Mouse (Mus musculus): ENCODE data around the gene Zc3h14.

Zc3h14 gene

DNA sequence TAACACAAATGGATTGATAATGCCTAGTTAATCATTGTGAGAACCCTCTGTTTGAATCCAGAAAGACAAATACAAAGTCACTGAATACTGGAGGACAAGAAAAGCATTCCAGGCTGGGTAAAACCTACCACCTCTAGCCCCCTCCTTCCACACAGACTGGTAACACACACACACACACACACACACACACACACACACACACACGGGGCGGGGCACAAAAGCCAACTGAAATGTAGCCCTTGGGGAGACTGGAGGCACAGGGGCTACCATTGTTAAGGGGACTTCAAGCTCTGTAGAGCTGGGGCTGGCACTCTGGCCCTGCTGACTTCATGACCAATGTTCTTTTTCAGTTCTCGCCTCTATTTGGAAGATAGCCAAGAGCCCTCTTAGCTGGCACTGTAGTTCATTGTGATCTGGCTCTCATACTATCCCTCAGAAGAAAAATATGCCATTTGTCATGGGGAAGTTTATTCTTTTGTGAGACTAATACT lies 5.7 kb upstream of the Zc3h14 start:
- DNase-seq = no peak

- DNase-seq = no peak
These were observed 1.1 kb upstream of the Zc3h14 start for GRCm38 (mm10) chr12:98745626-98746025.

DNA sequence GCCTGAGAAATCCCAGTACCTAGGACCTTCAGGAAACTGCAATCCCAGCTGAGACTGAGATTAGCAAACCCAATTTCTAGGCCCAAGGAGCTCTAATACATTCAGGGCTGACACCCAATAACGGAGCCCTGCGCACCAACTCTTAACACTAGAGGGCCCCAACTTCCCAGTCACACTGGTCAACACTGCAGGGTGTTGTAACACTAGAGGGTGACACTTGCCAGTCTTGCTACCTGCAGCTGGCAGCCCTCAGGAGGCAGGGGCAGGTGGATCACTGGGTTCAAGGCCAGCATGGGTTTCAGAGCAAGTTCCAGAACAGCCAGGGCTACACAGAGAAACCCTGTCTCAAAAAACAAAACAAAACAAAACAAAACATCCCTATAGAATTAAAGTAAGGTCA lies 633 bp upstream of the Zc3h14 start:
- DNase-seq = peak; percentile 39 to 59

- peak in 1 of 2 experiments; percentile 19 for DNase-seq
These were observed 603 bp downstream of the Zc3h14 start for GRCm38 (mm10) chr12:98747380-98747753.

DNA sequence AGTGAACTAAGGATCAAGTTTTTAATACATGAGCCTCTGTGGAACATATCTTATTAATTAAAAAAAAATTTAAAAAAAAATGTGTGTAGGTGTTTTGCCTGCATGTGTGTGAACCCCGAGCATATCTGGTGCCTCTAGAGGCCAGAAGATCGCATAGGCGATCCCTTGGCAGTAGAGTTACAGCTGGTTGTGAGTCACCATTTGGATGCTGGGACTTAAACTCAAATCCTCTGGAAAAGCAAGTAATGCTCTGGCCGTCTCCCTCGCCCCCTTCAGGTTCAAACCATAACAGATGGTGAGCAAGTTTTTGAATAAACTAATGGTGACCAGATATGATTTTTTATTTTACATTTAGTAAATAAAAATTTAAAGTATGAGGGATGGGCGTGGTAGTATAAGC lies 10.9 kb downstream of the Zc3h14 start:
- no peak for DNase-seq

GRCm38 (mm10) chr12:98759700-98760099 lies 12.9 kb downstream of the Zc3h14 start:
- no peak for DNase-seq

GRCm38 (mm10) chr12:98766241-98766640 lies 19.5 kb downstream of the Zc3h14 start:
- no peak for DNase-seq

GRCm38 (mm10) chr12:98777509-98777908 lies 30.7 kb downstream of the Zc3h14 start:
- DNase-seq = no peak

DNA sequence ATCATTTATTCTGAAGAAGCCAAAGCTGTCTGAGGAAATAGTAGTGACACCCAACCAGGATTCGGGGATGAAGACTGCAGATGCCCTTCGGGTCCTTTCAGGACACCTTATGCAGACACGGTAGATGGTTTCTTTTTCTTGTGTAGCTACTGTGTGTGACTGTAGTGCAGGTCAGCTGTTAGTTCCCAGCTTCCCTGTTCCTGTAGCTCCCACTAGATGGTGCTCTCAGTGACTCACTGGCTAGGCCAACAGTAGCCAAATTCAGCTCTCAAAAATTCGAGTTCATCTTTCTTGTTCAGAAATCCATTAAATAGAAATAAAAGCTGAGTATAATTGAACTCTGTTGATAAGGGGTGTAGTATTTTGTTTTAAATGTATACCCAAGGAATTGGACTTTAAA lies 32.4 kb downstream of the Zc3h14 start:
- DNase-seq = no peak

GRCm38 (mm10) chr12:98784251-98784650 lies 37.5 kb downstream of the Zc3h14 start:
- DNase-seq = no peak

DNA sequence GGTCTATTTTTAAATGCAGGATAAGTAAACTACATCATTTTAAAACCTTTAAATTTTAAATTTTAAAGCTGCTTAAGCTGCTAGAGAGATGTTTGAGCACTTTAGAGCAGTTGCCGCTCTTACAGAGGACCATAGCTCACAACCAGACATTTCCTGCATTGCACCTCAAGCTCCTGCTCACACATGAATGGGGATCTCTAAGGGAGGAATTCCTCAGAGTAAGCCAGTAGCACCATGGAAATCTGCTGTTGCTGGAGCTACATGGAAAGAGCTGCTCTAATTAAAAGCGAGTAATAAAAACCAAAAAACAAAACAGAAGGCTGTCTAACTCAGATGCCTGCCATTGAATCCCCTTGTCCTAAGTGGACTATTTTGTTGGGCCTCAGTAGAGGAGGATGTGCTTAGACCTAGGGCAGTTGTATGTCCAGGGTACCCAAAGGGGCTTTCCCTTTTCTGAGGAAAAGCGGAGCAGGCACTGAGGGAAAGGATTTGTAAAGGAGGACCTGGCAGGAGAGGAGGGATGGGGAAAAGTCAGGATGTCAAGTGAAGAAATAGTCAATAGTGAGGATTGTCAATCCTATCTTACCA lies 49.1 kb downstream of the Zc3h14 start:
- no peak for DNase-seq

- peak in 1 of 2 experiments; percentile 28 for DNase-seq
These were observed 53.6 kb downstream of the Zc3h14 start for GRCm38 (mm10) chr12:98800334-98800733.

- no peak for DNase-seq
These were observed 55.5 kb downstream of the Zc3h14 start for GRCm38 (mm10) chr12:98802245-98802644.

GRCm38 (mm10) chr12:98804078-98804748 lies 57.4 kb downstream of the Zc3h14 start:
- no peak for DNase-seq

GRCm38 (mm10) chr12:98820781-98821180 lies 74.0 kb downstream of the Zc3h14 start:
- DNase-seq = no peak

- no peak for DNase-seq
These were observed 84.4 kb downstream of the Zc3h14 start for GRCm38 (mm10) chr12:98831122-98831521.

GRCm38 (mm10) chr12:98832929-98833598 lies 86.3 kb downstream of the Zc3h14 start:
- DNase-seq = no peak

DNA sequence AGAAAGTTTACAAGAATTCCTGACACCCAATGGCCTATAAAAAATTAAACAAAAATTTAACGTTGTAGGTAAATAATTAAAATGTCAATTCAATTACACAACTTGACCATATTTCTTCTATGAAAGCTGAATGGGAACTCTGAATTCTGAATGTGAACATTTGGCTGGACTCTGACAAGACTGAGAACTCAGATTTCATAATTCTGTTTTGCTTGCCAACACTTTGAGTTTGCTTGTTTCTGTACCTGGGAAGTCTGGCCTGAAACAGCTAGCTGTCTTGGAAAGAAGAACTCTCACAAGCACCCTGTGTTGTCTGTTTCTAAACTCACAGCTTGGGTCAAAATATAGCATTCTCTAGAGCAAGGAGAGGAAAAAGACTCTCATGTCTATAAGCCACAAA lies 87.1 kb downstream of the Zc3h14 start:
- DNase-seq = no peak

DNA sequence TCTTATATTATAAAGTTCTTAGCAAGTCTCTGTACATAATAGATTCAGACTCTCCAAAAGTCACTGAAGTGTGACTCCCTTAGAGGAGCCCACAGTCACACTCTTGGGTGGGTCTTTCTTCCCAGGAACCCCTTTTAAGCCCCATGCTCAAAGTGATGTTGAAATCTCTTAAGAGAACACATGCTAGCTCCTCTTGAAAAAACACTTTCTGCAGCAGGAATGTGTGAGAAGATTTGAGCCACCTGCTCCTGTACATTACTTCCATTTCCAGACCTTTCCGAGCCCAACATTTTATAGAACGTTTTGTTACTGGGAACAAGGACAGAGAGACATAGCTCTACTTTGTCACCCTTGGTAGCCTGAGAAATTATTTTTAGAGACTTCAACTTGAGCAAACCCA lies 88.1 kb downstream of the Zc3h14 start:
- no peak for DNase-seq

DNA sequence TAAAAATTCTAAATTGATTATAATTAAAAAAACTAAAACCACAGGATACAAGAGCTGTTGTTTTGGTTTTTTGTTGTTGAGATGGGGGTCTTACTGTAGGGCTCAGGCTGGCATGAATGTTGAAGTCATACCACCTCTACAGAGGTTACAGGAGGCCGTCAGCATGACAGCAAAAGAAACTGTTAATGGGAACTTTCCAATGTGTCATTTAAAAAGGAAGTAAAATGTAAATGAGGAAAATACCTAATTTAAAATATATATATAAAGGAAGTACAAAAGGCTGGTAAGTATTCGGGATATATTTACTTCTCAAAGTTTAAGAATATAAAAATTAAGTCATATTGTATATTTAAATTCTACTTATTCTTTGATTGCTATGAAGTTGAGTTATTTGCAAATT lies 88.7 kb downstream of the Zc3h14 start:
- DNase-seq = no peak

Data from thymus, adult 18-20 months (tissue).